Mouse (Mus musculus) MEL (cell line): ENCODE data around the gene Zfp60.

ENCODE experiments used
- CHD2 ChIP-seq: IDR thresholded peaks from 2 replicates; pipeline ENCODE4 v1.6.1; 2011; ENCODE audit warnings: low read length, improper control_type of control experiment
- CTCF ChIP-seq, 3 experiments: IDR thresholded peaks in 2 of 3; conservative IDR thresholded peaks in 1 of 3; 2 replicates each; pipeline ENCODE4 v1.5.1; 2011 to 2012; ENCODE audit warnings: low read length in 3 of 3, low read depth in 2 of 3, mild to moderate bottlenecking in 2 of 3, improper control_type of control experiment in 1 of 3, inconsistent platforms in 1 of 3, mixed read lengths in 1 of 3, moderate library complexity in 1 of 3; ENCODE audit not compliant: control insufficient read depth in 1 of 3, insufficient read depth in 1 of 3, poor library complexity in 1 of 3, severe bottlenecking in 1 of 3
- POLR2A ChIP-seq, 2 experiments: IDR thresholded peaks; 2 replicates each; pipeline ENCODE4 v1.6.1; 2011 to 2012; ENCODE audit warnings: low read length in 2 of 2, mild to moderate bottlenecking in 2 of 2, control low read depth in 1 of 2, improper control_type of control experiment in 1 of 2, low read depth in 1 of 2, moderate library complexity in 1 of 2; ENCODE audit not compliant: control insufficient read depth in 1 of 2, insufficient read depth in 1 of 2, poor library complexity in 1 of 2
- TAL1 ChIP-seq: IDR thresholded peaks from 2 replicates; pipeline ENCODE4 v1.6.1; 2012; ENCODE audit warnings: mild to moderate bottlenecking, inconsistent platforms, low read length, moderate library complexity, mixed read lengths
- UBTF ChIP-seq: IDR thresholded peaks from 2 replicates; pipeline ENCODE4 v1.6.1; 2012; ENCODE audit warnings: low read depth, mild to moderate bottlenecking, inconsistent platforms, low read length, improper control_type of control experiment, moderate library complexity, borderline replicate concordance; ENCODE audit not compliant: insufficient read depth
- USF1 ChIP-seq: IDR thresholded peaks from 2 replicates; pipeline ENCODE4 v1.6.1; 2014; ENCODE audit warnings: low read depth, mild to moderate bottlenecking, inconsistent platforms, low read length, improper control_type of control experiment, moderate library complexity

DNA sequence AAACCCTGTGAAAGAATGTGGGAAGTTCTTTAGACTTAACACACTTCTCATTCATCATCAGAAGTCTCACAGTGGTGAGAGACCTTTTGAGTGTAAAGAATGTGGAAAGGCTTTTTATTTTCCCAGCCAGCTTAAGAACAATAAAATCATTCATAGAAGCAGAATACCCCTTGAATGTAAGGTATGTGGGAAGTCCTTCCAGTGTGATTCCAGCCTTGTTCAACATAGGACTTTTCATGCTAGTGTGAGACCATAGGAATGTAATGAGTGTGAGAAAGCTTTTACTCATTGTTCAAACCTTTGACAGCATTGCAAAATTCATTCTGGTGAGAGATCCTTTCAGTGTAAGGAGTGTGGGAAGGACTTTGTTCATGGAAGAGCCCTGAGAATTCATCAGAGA is 63.4 kb downstream of the Zfp60 start:
- TF ChIP-seq UBTF, result no peak
- TF ChIP-seq TAL1, result no peak
- no peak for TF ChIP-seq CTCF (IDR thresholded peaks at IDR 0.05 in 2 of 3, conservative IDR thresholded peaks at IDR 0.05 in 1 of 3; ENCODE audit: control insufficient read depth in 1 of 3, insufficient read depth in 1 of 3, low read depth in 2 of 3, low read length in 3 of 3, poor library complexity in 1 of 3, severe bottlenecking in 1 of 3)
- no peak for TF ChIP-seq CHD2
- TF ChIP-seq USF1, result no peak
- TF ChIP-seq POLR2A (IDR thresholded peaks at IDR 0.05; ENCODE audit: control insufficient read depth in 1 of 2, insufficient read depth in 1 of 2, low read depth in 1 of 2, low read length in 2 of 2, poor library complexity in 1 of 2), result no peak
